Mouse (Mus musculus): ENCODE measurements around the gene Bcas2. TPM values are rescaled to one million over a fixed set of nuclear protein-coding genes. Genes with fewer than 3 reads are reported as not detected.
"Not testable (repeated sequence)": the region's sequence is repeated elsewhere in the genome, so short reads cannot be mapped to it uniquely, and the experiment has no call there.

Bcas2 gene
- polyA plus RNA-seq, 1 experiment: 40.9 TPM

- peaks cover 86% of the 10 kb centered on the region for H3K36me3 ChIP-seq (ENCODE audit: control insufficient read depth)
- TF ChIP-seq GATA1 (IDR thresholded peaks at IDR 0.05; ENCODE audit: low read length): no peak
- TF ChIP-seq TAL1 (IDR thresholded peaks at IDR 0.05; ENCODE audit: low read length): no peak
- H3K4me1 ChIP-seq (ENCODE audit: control insufficient read depth): peaks cover 73% of the 10 kb centered on the region
- H3K27me3 ChIP-seq (ENCODE audit: control insufficient read depth): no peaks in the 10 kb centered on the region
- H3K4me3 ChIP-seq (replicated peaks): no peak overlapping the region
- H3K9me3 ChIP-seq (ENCODE audit: control insufficient read depth, low read length): peaks cover 3% of the 10 kb centered on the region
These were observed 34.9 kb upstream of the Bcas2 start for GRCm38 (mm10) chr3:103136414-103137077.

GRCm38 (mm10) chr3:103139047-103139446 lies 32.4 kb upstream of the Bcas2 start:
- no peaks in the 10 kb centered on the region for H3K9me3 ChIP-seq (ENCODE audit: control insufficient read depth, low read length)
- peaks cover 58% of the 10 kb centered on the region for H3K4me1 ChIP-seq (ENCODE audit: control insufficient read depth)
- peaks cover 86% of the 10 kb centered on the region for H3K36me3 ChIP-seq (ENCODE audit: control insufficient read depth)
- H3K4me3 ChIP-seq (replicated peaks): peak overlapping the region; percentile 40
- TF ChIP-seq GATA1 (IDR thresholded peaks at IDR 0.05; ENCODE audit: low read length): no peak
- no peak for TF ChIP-seq TAL1 (IDR thresholded peaks at IDR 0.05; ENCODE audit: low read length)
- H3K27me3 ChIP-seq (ENCODE audit: control insufficient read depth): no peaks in the 10 kb centered on the region

- not testable (repeated sequence) for H3K27me3 ChIP-seq (ENCODE audit: control insufficient read depth); H3K9me3 ChIP-seq (ENCODE audit: control insufficient read depth, low read length)
- Histone ChIP-seq H3K4me3 (replicated peaks) (peak overlapping the region; percentile 55), H3K36me3 (ENCODE audit: control insufficient read depth) (peaks cover 89% of the 10 kb centered on the region), H3K4me1 (ENCODE audit: control insufficient read depth) (peaks cover 55% of the 10 kb centered on the region)
These were observed 31.2 kb upstream of the Bcas2 start for GRCm38 (mm10) chr3:103140095-103140838.

- Histone ChIP-seq H3K36me3 (ENCODE audit: control insufficient read depth) (peaks cover 93% of the 10 kb centered on the region), H3K4me3 (replicated peaks) (no peak overlapping the region), H3K4me1 (ENCODE audit: control insufficient read depth) (peaks cover 56% of the 10 kb centered on the region), H3K27me3 (ENCODE audit: control insufficient read depth) (no peaks in the 10 kb centered on the region), H3K9me3 (ENCODE audit: control insufficient read depth, low read length) (no peaks in the 10 kb centered on the region)
- no peak for TF ChIP-seq TAL1 (IDR thresholded peaks at IDR 0.05; ENCODE audit: low read length)
- TF ChIP-seq GATA1 (IDR thresholded peaks at IDR 0.05; ENCODE audit: low read length): no peak
These were observed 30.2 kb upstream of the Bcas2 start for GRCm38 (mm10) chr3:103141287-103141686.

GRCm38 (mm10) chr3:103142366-103142765 lies 29.1 kb upstream of the Bcas2 start:
- Histone ChIP-seq H3K4me1 (ENCODE audit: control insufficient read depth) (peaks cover 51% of the 10 kb centered on the region), H3K4me3 (replicated peaks) (no peak overlapping the region), H3K9me3 (ENCODE audit: control insufficient read depth, low read length) (no peaks in the 10 kb centered on the region), H3K27me3 (ENCODE audit: control insufficient read depth) (no peaks in the 10 kb centered on the region), H3K36me3 (ENCODE audit: control insufficient read depth) (peaks cover 93% of the 10 kb centered on the region)
- TF ChIP-seq GATA1 (IDR thresholded peaks at IDR 0.05; ENCODE audit: low read length) (no peak), TAL1 (IDR thresholded peaks at IDR 0.05; ENCODE audit: low read length) (no peak)

GRCm38 (mm10) chr3:103145336-103145735 lies 26.1 kb upstream of the Bcas2 start:
- Histone ChIP-seq H3K4me3 (replicated peaks) (no peak overlapping the region), H3K36me3 (ENCODE audit: control insufficient read depth) (peaks cover 94% of the 10 kb centered on the region), H3K9me3 (ENCODE audit: control insufficient read depth, low read length) (no peaks in the 10 kb centered on the region), H3K27me3 (ENCODE audit: control insufficient read depth) (no peaks in the 10 kb centered on the region), H3K4me1 (ENCODE audit: control insufficient read depth) (peaks cover 26% of the 10 kb centered on the region)
- no peak for TF ChIP-seq GATA1 (IDR thresholded peaks at IDR 0.05; ENCODE audit: low read length)
- TF ChIP-seq TAL1 (IDR thresholded peaks at IDR 0.05; ENCODE audit: low read length): no peak

GRCm38 (mm10) chr3:103145791-103146190 lies 25.7 kb upstream of the Bcas2 start:
- Histone ChIP-seq H3K36me3 (ENCODE audit: control insufficient read depth) (peaks cover 96% of the 10 kb centered on the region), H3K9me3 (ENCODE audit: control insufficient read depth, low read length) (no peaks in the 10 kb centered on the region), H3K27me3 (ENCODE audit: control insufficient read depth) (no peaks in the 10 kb centered on the region), H3K4me3 (replicated peaks) (no peak overlapping the region), H3K4me1 (ENCODE audit: control insufficient read depth) (peaks cover 23% of the 10 kb centered on the region)
- no peak for TF ChIP-seq GATA1 (IDR thresholded peaks at IDR 0.05; ENCODE audit: low read length)
- TF ChIP-seq TAL1 (IDR thresholded peaks at IDR 0.05; ENCODE audit: low read length): no peak

- Histone ChIP-seq H3K27me3 (ENCODE audit: control insufficient read depth) (no peaks in the 10 kb centered on the region), H3K4me1 (ENCODE audit: control insufficient read depth) (peaks cover 15% of the 10 kb centered on the region), H3K9me3 (ENCODE audit: control insufficient read depth, low read length) (no peaks in the 10 kb centered on the region), H3K36me3 (ENCODE audit: control insufficient read depth) (peaks cover 96% of the 10 kb centered on the region), H3K4me3 (replicated peaks) (no peak overlapping the region)
- no peak for TF ChIP-seq GATA1 (IDR thresholded peaks at IDR 0.05; ENCODE audit: low read length)
- TF ChIP-seq TAL1 (IDR thresholded peaks at IDR 0.05; ENCODE audit: low read length): no peak
These were observed 24.9 kb upstream of the Bcas2 start for GRCm38 (mm10) chr3:103146330-103147166.

DNA sequence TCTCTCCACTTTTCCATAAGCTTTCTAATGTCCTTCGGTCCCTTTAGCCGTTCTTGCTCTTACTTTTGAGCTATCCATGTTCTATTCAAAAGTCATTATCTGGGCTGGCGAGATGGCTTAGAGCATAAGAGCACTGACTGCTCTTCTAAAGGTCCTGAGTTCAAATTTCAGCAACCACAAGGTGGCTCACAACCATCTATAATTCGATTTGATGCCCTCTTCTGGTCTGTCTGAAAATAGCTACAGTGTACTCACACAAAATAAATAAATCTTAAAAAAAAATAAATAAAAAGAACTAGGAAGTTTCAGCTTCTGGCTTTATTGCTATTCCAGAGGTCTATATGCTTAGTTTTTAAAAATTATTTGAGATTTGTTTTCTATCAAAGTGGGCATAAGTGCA lies 23.7 kb upstream of the Bcas2 start:
- no peaks in the 10 kb centered on the region for H3K27me3 ChIP-seq (ENCODE audit: control insufficient read depth)
- H3K9me3 ChIP-seq (ENCODE audit: control insufficient read depth, low read length): no peaks in the 10 kb centered on the region
- H3K4me3 ChIP-seq (replicated peaks): no peak overlapping the region
- TF ChIP-seq TAL1 (IDR thresholded peaks at IDR 0.05; ENCODE audit: low read length): no peak
- TF ChIP-seq GATA1 (IDR thresholded peaks at IDR 0.05; ENCODE audit: low read length): no peak
- peaks cover 10% of the 10 kb centered on the region for H3K4me1 ChIP-seq (ENCODE audit: control insufficient read depth)
- H3K36me3 ChIP-seq (ENCODE audit: control insufficient read depth): peaks cover 96% of the 10 kb centered on the region

Data from erythroblast, embryonic 14.5 days (primary cell).